Mouse (Mus musculus): ENCODE data around the gene Bnipl.
"Not testable (repeated sequence)": the region's sequence is repeated elsewhere in the genome, so short reads cannot be mapped to it uniquely, and the experiment has no call there.

Bnipl gene

DNA sequence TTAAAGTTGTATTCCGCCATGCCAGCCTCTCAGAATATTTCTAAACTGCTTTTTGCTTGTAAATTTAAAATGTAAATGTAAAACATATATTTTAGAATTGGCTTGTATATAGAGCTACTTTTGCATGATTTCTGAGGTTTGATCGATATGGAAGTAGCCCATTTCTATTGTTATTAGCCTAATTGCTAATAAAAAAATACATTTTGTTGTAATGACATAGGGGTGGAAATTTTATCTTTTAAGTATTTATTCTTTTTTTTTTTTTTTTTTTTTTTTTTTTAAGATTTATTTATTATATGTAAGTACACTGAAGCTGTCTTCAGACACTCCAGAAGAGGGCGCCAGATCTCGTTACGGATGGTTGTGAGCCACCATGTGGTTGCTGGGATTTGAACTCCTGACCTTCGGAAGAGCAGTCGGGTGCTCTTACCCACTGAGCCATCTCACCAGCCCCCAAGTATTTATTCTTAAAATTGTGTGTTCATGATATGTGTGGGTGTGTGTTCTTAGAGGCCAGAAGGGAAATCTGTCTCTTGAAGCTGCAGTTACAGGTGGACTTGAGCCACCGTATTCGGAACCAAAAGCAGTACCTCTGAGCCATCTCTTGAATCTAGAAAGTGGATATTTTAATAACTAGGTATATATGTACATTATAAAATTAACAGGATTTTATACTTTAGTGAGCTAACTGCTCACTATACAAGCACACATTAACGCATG is 37.9 kb downstream of the Bnipl start:
- in situ Hi-C loops (cut with MboI, MseI): not testable (repeated sequence)

DNA sequence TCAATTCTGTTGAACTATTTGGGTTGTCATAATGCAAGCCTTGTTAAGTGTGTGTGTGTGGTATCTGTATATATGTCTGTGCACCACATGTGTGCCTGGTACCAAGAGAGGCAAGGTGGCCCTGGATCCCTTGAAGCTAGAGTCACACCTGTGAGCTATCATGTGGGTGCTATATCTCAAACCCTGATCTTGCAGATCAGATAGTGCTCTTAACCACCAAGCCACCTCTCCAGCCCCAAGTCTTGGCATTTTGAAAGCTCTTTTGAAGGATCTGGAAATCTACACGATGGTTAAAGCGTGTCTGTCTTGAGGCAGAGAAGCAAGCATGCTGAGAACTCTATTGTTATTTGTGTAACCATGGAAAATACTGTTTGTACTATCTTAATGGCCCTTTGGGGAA is 40.4 kb downstream of the Bnipl start:
- in situ Hi-C loops (cut with MboI, MseI): no loop called here

DNA sequence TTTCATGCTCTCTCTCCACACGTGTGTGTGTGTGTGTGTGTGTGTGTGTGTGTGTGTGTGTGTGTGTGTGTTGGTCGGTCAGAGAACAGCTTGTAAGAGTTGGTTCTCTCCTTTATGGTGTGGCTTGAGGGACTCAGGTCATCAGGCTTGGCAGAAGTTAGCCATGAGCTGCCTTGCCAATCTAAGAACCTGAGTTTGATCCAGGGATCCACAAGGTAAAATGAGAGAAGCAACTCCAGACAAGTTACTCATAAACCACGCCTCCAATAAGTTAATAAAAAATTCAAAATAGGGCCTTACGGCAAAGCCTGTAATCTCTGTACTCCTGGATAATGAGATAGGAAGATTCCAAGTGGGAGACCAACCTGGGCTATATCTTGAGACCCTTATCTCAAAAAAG is 42.7 kb downstream of the Bnipl start:
- in situ Hi-C loops (cut with MboI, MseI): no loop called here

DNA sequence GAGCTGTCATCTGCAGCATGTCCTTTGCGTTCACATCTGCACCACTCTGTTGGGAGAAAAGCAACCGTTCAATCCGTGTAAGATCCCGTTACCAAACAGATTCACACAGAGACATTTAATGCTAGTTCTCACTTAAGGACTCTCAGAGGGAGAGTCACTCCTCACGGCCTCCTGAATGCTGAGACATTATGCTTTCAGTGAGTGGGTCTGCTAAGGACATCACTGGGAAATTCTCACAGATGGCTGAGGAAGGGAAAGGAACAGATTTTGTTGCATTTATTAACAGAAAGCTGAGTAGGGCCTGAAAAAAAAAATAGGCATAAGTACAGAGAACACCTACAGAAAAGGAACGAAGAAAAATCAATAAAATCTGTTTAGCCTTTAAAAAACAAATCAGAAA is 47.1 kb downstream of the Bnipl start:
- in situ Hi-C loops (cut with MboI, MseI): no loop called here

DNA sequence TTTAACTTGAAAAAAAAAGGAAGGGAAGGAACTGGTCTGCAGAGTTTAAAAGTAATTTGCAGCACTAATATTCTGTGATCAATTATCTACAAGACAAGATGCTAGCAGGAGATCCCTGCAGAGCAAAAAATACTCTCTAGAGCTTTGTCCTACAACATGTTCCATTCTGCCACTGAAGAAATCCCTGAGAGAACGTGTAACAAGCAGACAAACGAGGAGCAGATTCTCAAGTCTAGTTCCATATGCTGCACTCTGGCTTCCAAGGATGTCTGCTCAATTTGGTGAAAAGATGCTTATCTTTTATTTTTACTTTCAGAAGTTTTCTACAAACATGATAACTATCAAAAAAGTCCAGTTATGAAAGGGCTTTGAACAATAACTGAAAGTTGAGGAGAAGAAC is 50.4 kb downstream of the Bnipl start:
- in situ Hi-C loops (cut with MboI, MseI): no loop called here

DNA sequence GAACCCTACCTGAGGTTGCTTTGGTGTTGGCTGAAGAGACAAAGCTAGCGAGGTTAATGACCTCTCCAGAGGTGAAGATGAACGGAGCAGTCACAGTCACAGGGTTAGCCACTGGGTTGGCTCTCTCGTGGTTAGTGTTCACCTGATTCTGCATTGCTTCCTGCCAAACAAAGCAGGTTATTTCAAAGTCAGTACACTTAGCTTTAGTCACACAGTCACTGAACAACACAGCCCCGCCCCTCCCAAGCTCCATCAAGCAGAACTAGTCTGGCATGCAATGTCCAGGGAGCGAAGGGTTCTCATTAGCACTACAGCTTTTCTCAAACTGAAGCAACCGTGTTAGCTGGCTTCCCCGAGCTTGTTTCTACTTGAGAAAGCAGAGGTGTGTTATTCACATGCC is 50.9 kb downstream of the Bnipl start:
- in situ Hi-C loops (cut with MboI, MseI): no loop called here

DNA sequence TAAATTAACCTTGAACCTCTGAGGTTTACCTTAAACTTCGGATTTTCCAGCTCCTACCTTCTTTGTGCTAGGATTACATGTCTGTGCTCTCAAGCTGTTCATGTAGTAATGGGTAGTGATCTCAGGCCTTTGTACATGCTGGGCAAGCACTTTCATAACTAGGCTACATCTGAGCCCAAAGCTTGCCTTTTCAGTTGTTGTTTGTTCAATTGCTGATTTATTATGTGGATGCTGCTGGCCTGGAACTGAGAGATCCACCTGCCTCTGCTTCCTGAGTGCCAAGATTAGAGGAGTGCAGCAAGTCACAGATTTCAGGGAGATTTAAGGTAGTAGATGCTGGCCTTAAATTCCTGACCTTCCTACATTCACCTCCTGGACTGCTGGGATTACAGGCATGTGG is 51.9 kb downstream of the Bnipl start:
- in situ Hi-C loops (cut with MboI, MseI): no loop called here

DNA sequence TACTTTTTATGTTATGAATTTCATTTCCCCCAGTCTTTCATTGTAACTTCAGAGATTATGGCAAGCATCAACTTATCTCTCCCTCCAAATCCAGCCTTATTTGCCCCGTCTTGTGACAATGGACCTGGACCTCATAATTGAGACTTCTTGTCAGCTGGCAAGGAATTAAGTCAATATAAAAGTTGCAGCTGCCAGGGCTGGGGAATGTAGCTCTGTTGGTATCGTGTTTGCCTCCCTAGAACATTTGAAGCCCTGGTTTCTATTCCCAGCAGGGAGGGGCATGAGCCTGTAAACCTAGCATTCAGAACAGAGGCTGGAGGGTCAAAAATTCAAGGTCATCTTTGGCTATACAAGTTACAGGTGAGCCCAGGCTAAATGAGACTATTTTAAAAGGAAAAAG is 55.2 kb downstream of the Bnipl start:
- in situ Hi-C loops (cut with MboI, MseI): no loop called here

DNA sequence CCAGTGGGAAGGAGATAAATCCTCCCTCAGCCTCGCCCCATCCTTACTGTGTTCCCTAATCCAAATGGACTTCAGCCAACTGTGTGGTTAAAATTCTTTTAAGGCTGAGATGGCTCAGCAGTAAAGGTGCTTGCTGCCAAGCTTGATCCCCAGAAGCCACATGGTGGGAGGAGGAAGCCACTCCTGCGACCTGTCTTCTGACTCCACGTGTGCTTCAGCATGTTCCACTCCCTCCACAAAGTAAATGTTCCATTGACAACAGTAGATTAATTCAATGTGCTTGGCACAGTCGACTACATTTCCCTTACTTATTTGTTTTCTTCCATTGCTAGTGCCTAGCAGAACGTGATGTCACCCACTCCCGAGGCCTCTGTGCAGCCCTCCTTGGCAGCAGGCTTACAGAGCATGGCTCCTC is 56.3 kb downstream of the Bnipl start:
- in situ Hi-C loops (cut with MboI, MseI): no loop called here
